Mouse (Mus musculus): ENCODE measurements around the gene Zfp276.

Gene Zfp276

GRCm38 (mm10) chr8:123254099-123254885 lies at the start of gene Zfp276, which contains the start of gene Vps9d1:
TSS of gene Zfp276 (plus strand) at chr8:123254195.
TSS of gene Vps9d1 (minus strand) at chr8:123254348.
- in situ Hi-C loops (cut with MboI, MseI) = no loop called here

GRCm38 (mm10) chr8:123211876-123212275 lies 42.1 kb upstream of the Zfp276 start:
- in situ Hi-C loops (cut with MboI, MseI) = no loop called here

GRCm38 (mm10) chr8:123212321-123213117 lies 41.5 kb upstream of the Zfp276 start, which contains the start of the genes Chmp1a and Spata33:
TSS of gene Chmp1a (minus strand) at chr8:123212763.
TSS of gene Spata33 (plus strand) at chr8:123212832.
- in situ Hi-C loops (cut with MboI, MseI) = no loop called here

DNA sequence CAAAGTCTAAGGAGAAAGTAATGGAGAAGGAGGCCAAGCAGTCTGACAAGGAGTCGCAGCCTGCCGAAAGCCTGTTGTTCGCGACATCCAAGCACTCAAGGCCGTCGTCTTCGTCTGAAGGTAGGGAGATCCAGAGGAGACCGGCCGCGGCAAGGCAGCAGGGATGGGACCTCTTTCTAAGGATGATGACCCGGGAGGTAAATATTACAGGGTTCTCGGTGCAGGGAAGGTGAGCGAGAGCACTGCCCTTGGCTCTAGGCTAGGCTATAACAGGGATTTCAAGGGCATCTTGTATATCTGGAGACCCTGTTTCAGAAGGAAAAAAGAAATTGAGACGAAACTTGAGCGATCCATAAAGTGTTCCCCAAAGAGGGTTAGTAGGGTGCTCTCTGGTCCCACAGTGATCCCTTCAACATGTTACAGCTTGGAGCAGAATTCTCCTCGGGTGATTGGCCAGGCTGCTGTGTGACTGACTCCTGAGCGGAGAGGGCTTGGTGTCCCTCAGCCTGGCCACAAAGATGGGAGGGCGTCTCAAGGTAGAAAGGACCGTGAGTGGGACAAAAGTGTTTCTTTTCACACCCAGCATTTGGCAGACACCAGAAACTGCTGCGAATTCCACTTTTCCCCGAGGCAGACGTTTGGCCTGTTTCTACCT lies 40.8 kb upstream of the Zfp276 start:
- in situ Hi-C loops (cut with MboI, MseI) = no loop called here

DNA sequence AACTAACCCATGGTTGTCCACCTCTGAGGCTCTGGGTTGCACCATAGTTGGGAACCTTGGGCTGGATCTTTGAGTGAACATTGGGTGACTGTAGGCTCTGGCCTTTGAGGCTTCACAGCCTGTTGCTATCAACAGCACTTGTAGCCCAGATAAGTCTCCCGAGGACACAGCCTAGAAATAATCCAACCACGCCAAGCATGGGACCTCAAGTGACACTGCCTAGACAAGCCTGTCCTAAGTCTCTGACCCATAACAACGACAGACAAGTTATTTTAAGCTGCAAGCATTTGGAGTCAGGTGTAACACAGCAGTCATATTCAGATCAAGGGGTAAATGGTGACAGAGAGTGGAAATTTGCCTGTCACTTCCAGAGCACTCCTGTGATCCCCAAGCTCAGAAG lies 38.6 kb upstream of the Zfp276 start:
- in situ Hi-C loops (cut with MboI, MseI) = no loop called here

DNA sequence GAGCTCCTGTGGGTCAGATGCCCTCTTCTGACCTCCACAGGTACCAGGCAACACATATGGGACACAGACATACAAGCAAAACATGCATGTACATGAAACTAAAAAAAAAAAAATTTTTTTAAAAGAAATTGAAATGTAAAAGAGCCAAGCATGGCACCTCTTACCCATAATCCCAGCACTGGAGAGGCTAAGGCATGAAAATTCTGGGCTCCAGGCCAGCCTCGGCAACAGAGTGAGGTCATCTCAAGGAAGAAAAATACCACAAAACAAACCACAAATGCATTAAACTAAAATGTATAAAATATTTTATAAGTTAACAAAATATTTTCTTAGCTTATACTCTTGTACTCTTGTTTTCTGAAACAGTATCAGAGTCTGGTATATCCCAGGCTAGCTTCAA lies 33.1 kb upstream of the Zfp276 start:
- in situ Hi-C loops (cut with MboI, MseI) = no loop called here

DNA sequence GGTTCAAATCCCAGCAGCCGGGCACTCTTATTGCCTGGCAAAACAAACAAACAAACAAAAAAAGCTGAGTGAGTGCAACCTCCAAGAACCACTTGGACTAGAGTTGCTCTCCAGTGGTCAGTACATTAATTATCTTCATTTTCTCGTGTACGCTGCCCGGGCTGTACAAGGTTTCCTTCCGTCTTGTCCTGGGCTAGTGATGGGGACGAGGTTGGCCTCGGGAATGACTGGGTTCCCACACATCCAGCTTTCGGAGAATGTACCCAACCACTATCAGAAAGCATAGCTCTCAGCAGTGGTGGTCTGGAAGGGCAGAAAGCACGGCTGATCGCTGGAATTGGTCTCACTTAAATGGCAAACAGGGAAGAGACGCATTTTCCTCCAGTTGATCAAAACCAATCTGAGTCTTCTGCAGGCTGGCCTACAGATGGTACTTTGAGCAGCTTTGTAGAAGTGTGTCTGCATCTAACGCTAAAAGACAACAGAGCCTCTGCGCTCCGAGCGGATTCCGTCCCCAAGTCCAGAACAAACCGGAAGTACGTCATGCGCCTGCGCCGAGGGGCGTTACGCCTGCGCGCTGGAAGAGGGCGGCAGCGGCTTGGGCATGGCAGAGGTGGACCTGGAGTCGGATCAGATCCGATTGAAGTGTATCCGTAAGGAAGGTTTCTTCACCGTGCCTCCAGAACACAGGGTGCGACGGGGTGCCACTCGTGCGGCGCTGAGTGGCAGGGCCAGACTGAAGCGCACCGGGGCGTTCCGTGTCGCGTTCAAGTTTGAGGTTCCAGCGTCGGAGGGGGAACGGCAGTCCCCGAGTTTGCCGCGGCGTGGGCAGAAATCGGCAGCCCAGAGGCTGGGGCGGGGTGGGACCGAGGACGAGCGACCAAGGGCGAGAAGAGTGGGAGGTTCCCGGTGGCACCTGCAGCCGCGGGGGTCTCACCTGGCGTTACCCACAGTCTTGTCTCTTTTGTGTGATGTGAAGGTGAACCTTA lies 29.4 kb upstream of the Zfp276 start, which contains the start of gene Cdk10:
Gene Cdk10 (plus strand): TSS at position 565 of the 989 bp plus-strand sequence.
- in situ Hi-C loops (cut with MboI, MseI) = loop anchor here (25.0 kb wide), 1 partner anchor 363 kb away; no protein-coding TSS in a partner anchor

DNA sequence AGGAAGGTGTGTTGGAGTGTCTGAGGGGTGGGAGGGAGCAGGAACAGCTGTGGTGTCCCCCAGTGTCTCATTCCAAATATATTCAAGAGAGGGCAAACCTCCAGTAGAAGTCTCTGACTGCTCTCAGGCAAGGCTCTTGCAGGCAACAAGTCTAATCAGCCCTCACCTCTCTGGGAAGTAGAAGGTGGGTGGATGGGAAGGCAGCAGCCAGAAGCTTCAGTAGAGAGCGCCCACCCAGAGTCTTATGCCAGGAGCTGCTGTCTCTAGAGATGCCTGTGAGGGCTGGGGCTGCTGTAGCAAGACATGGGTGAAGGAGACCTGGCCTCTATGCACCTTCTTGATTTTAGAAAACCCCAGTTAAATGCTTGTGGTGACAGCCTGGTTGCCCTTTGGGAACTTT lies 25.6 kb upstream of the Zfp276 start:
- in situ Hi-C loops (cut with MboI, MseI) = loop anchor here (25.0 kb wide), 1 partner anchor 359 kb away; no protein-coding TSS in a partner anchor

DNA sequence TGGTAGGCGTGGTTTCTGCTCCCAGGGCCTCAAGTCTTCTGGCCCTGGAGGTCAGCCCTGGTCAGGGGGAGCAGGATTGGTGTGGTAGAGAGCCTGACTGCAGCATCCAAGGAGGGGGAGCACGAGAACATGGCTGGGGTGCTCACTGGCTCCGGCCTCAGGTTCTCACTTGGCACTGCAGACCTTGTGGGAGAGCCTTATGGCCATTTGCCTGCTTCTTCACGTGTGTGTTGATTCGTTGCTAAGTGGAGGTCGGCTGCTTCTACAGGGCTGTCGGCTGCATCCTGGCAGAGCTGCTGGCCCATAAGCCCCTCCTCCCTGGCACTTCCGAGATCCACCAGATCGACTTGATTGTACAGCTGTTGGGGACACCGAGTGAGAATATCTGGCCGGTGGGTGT lies 23.7 kb upstream of the Zfp276 start:
- in situ Hi-C loops (cut with MboI, MseI) = loop anchor here (25.0 kb wide), 1 partner anchor 357 kb away; no protein-coding TSS in a partner anchor

DNA sequence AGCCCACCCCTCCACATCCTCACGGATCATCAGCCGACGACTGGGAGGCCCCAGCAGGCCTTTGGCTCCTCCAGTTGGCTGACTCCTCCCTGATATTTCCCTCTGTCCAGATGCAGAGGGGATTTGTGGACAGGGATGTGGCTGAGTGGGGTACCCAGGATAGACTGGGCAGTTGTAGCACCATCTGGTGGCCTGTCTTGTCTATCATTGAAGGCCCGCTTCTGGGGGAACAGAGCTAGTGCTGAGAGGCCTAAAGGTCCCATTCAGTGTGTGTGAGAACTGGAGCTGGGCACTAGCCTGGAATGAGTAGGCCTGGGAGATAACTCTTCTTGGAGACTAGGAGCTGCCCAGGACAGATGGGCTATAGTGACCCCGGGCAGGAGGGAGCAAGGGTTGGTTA lies 22.3 kb upstream of the Zfp276 start:
- in situ Hi-C loops (cut with MboI, MseI) = loop anchor here (25.0 kb wide), 1 partner anchor 356 kb away; no protein-coding TSS in a partner anchor

GRCm38 (mm10) chr8:123232553-123232952 lies 21.4 kb upstream of the Zfp276 start:
- in situ Hi-C loops (cut with MboI, MseI) = loop anchor here (25.0 kb wide), 1 partner anchor 355 kb away; no protein-coding TSS in a partner anchor

DNA sequence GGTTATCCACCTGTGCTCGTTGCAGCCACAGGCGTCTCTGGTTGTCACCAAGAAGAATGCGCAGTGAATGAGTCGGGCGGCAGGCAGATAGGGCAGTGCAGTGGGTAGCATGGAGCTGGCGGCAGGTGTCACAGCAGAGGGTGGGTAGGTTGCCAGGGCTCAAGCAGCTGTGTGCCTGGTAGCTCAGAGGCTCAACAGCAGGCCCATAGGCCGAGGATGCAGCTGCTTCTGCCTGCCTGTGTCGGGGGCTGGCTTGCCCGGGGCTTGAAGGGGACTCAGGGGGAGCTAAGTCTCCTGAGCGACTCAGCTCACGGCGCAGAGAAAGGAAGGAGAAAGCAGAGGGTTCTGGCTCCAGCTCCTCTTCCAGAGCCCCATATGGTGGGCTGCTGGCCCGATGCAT lies 20.7 kb upstream of the Zfp276 start:
- in situ Hi-C loops (cut with MboI, MseI) = loop anchor here (25.0 kb wide), 1 partner anchor 354 kb away; no protein-coding TSS in a partner anchor

- in situ Hi-C loops (cut with MboI, MseI) = loop anchor here (25.0 kb wide), 1 partner anchor 354 kb away; no protein-coding TSS in a partner anchor
These were observed 20.2 kb upstream of the Zfp276 start for GRCm38 (mm10) chr8:123233760-123234159.

DNA sequence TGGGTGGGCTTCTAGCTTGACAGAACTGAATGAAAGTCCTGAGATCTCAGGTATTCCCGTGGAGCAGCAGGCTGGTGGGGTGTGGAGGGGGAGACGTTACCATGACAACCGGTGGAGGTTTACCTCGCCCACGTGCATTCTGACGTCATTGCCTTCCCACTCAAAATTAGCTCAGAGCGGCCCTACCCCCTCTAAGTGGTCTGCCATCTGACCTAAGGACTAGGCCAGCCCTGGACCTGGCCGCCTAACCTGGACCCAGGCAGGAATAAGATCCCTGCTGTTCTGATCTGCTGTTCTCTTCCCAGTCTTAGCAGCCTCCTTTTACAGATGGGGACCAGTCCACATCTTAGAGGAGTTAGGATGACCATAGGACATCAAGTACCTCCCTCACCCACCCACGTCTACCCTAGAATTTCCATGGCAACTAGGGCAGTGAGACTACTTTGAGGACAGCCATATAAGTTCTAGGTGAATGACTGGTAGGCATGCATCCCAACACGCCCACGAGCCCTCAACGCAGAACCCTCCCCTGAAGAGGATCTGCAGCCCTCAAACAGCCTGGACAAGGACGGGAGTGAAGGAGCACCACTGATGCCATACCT lies 19.0 kb upstream of the Zfp276 start:
- in situ Hi-C loops (cut with MboI, MseI) = loop anchor here (25.0 kb wide), 1 partner anchor 352 kb away; no protein-coding TSS in a partner anchor

- in situ Hi-C loops (cut with MboI, MseI) = loop anchor here (25.0 kb wide), 1 partner anchor 351 kb away; no protein-coding TSS in a partner anchor
These were observed 18.2 kb upstream of the Zfp276 start, which contains the start of gene Spata2l for GRCm38 (mm10) chr8:123235520-123236497. TSS of gene Spata2l (minus strand) at chr8:123236233.

DNA sequence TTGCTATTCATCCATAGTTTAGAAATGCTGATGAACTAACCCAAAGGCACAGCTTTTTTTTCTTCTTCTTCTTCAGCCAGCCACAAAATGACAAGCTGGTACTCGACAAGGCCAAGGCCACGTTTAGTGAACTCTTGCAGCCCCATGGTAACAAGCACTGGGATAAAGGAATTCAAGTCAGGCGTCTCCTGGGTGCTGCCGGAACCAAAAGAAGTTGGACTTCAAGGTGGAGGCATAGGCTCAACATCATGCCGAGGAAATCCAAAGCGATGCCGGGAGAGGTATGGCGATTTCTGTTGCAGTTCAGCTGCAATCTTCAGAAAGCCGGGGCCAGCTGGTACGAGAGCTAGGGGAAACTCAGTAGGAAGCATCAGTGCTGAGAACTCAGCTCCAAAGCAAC lies 14.6 kb upstream of the Zfp276 start:
- in situ Hi-C loops (cut with MboI, MseI) = loop anchor here (25.0 kb wide), 1 partner anchor 348 kb away; no protein-coding TSS in a partner anchor

DNA sequence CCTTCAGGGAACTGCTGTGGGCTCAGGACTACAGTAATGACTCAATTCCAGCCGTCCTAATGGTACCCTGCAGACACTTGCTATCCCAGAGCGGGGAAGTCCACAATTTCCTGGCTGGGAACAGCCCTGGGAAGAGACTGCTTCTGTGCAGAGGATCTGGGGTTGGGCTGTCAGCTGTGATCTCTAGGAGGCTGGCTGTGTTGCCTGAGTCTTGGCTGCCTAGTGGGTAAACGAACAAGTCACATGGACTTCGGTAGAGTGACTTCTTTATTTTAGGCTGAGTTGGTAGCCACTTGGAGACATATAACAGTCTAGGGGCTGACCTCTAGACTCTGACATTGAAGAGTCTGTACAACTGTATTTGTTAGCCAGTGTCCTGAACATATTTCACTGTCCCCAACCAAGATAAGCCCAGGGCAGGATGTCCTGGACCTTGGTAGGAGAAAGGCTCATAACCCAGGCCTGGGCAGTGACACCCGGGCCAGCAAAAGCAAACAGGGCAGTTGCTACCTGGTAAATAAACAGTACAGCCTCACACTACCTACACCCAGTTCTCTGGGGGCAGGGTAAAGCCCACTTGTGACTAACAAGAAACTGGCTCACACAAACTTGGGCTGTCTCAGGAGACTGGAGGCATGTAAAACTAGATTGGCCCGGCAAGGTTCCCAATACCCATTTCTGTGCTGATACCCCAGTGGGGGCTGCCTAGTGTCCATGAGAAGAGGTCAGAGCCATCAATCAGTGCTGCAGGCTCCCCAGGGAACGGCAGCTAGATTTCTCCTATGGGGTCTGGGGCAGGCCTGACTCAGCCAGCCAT lies 11.7 kb upstream of the Zfp276 start:
- in situ Hi-C loops (cut with MboI, MseI) = loop anchor here (25.0 kb wide), 1 partner anchor 345 kb away; no protein-coding TSS in a partner anchor
